Mouse (Mus musculus) spleen, postnatal 36 days (tissue): ENCODE measurements around the gene Cxcl5.
A peak's percentile ranks its signal among the peaks of the same experiment; 100 is the strongest.

Source experiments
- DNase-seq, 2 experiments: peaks; one replicate each; pipeline ENCODE4 v3.0.0; 2022; ENCODE audit warnings: low spot score in 2 of 2, mixed read lengths in 1 of 2

Gene Cxcl5

DNA sequence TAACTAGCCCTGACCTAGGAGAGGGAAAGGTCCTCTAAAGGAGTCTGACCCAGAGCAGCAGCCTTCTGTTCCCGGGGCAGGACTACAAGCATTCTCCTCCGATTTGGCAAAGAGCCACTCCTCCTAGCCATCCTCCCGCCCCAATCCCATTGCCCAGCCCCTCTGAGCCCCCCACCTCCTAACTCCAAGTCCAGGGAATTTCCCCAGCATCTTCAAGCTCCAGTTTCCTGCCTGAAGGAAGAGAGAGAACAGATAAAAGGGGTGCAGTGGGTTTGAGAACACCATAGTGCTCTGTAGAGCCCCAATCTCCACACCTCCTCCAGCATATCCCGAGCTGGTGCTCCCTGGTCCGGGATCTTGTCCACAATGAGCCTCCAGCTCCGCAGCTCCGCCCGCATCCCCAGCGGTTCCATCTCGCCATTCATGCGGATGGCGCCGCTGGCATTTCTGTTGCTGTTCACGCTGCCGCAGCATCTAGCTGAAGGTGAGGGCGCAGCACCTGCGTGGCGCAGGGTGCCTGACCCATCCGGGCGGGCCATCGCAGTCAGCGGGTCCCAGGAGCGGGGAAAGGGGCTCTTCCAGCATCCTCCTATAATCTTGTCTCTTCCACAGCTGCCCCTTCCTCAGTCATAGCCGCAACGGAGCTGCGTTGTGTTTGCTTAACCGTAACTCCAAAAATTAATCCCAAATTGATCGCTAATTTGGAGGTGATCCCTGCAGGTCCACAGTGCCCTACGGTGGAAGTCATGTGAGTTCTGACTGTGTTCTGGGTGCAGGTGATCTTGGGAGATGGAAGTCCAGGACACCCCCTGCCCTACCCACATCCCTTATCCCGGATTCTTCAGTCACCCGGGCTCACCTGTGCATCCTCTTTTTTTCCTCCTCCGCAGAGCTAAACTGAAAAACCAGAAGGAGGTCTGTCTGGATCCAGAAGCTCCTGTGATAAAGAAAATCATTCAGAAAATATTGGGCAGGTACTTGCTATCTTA lies at the start of gene Cxcl5:
Gene Cxcl5 (plus strand): TSS at position 284 of the 989 bp plus-strand sequence.
- DNase-seq = no peak

GRCm38 (mm10) chr5:90711409-90711808 lies 47.8 kb upstream of the Cxcl5 start:
- DNase-seq = no peak

DNA sequence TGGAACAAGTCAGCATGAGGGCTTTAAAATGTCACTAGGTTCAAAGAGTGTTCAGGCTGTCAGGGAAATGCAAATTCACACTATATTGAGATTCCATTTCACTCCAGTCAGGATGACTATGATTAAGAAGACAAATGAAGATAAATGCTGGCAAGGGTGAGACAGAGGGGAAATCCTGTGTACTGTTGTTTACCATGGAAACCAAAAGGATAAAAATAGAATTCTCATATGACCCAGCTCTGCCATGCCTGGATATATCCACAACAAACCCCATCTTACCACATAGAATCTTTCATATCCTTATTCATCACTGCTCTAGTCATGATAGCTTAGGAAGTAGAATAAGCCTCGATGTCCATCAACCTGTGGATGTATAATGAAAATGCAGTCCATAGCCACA lies 41.2 kb upstream of the Cxcl5 start:
- no peak for DNase-seq

GRCm38 (mm10) chr5:90722656-90723055 lies 36.5 kb upstream of the Cxcl5 start:
- no peak for DNase-seq

GRCm38 (mm10) chr5:90728254-90728653 lies 30.9 kb upstream of the Cxcl5 start:
- DNase-seq = no peak

DNA sequence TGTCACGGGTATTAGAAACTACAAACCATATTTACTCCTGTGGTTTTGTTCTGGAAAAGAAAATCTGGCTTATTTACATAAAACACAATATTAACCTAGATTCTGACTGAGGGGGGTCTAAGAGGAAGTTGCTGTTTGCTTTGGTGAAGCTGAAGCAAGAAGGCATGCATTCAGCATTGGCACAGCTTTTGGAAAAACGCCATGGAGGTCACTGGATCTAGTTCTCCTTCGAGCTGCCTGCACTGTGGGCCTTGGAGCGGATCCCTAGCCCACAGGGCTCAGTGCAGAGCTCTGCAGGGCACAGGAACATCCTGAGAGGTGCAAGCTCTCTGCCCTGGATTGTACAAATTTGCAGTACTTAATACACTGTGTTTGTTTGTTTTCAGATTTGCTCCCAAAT lies 27.7 kb upstream of the Cxcl5 start:
- no peak for DNase-seq

- peak; percentile 47 to 59 for DNase-seq
Measured at GRCm38 (mm10) chr5:90742029-90742428, 17.1 kb upstream of the Cxcl5 start.

- no peak for DNase-seq
Measured at GRCm38 (mm10) chr5:90753934-90754333, 5.2 kb upstream of the Cxcl5 start.

DNA sequence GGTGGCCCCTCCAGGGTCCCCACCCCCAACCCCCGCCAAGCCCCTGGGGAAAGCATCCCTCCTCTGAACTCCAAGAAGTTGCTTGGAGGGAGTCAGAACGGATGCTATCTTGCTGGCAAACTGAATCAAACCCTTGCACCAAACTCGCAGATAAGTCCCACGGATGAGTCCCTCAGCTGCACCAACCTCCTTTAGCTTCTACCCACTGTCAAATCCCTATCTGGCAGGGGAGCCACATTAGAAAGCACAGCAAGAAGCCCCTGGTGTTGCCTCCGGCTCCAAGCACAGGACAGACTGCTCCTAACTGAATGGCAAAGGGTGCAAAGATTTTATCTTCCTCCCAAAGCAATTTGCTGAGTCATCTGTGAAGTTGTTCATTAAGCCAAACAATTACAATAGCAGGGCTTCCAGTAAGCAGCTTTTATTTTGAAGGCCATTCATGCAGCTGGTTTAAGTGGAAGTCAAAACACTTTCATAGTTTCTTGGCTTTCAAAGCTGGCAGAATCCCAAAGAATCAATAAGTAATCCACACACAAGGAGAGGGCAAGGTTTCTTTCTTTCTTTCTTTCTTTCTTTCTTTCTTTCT lies 1.0 kb upstream of the Cxcl5 start:
- DNase-seq = no peak

- DNase-seq = no peak
Measured at GRCm38 (mm10) chr5:90760303-90760702, 1.1 kb downstream of the Cxcl5 start.

DNA sequence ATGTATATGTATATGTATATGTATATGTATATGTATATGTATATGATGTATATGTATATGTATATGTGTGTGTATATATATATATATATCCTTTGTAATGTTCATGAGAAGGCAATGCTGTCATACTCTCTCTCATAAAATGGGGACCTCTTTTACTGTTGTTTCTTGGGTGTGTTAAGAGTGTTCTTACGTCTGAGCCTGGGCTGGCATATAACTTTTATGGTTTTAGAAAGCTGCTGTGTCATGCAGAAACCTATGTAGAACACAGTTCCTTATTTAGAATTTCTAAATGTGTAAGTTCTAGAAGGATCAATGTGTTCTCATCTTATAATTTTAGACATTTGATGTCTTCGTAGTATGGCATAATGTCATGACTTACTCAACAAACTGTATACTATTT lies 1.7 kb downstream of the Cxcl5 start:
- no peak for DNase-seq

DNA sequence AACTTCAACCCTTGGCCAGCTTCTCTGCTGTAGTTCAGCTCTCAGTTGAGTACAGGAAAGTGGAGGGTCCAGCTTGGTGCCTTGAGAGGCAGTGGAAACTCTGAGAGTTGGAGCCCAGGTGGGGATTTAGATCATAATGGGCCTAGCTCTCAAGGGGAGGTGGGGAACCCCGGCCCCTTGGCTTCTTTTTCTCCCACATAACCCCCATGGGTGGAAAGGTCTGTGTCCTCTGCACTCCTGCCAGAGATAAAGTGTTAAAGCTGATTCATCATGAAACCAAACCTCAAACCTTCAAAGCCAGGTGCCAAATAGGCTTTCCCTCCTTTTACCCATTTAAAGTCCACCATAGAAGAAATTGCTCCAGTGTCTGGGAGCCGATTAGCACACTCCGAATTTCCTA lies 2.7 kb downstream of the Cxcl5 start:
- no peak for DNase-seq

DNA sequence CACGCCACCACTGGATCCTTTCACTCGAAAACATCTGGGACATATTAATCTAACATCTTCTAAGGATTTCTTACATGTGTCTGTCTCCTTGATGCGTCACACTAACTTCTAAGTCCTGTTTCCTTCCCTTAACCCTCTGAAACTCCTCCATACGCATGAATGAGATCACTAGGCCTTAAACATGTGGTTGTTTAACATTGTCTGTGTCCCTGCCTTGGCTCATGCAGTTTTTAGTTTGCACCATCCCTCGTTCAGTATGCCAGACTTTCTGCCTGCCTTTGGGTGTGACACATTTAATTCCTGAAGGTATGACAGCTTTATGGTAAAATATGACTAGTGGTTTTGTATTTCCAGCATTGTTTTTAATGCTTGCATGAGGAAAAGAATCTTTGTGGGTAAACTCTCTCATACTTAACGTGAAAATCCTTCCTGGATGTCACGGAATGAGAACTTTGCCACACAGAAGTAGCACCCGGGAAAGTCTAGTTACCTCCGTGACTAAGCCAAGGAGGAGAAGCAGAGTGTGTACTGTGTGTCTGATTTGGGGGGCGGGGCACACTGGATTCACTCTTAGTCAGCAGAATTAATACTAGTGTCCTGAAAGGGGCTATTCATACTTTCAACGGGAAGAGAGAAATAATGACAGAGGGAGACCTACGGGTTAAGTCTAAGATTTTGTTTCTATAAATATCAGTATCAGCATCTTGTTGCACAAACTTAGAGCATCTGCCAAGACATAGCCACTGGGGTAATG lies 4.9 kb downstream of the Cxcl5 start:
- no peak for DNase-seq

- no peak for DNase-seq
Measured at GRCm38 (mm10) chr5:90765821-90766606, 6.9 kb downstream of the Cxcl5 start.

GRCm38 (mm10) chr5:90768218-90768617 lies 9.1 kb downstream of the Cxcl5 start, which contains the start of gene Ppbp:
Ppbp (plus strand) TSS chr5:90768518.
- DNase-seq = no peak

DNA sequence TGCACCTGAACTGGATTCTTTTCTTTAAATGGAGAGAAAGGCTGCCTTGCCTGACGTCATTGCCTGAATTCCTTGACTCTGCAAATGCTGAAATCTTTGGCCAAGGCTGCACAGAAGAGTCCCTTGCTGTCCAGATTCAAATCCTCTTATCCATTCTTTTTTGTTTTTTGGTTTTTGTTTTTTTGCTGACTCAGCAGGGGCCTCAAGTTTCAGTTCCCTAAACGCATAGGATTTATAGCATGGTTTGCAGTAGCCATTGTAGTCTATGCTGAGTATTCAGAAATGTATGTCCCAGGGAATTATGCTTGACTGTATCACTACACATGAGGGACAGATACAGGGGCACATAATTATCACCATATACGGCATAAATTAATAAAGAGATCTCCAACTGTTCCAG lies 12.2 kb downstream of the Cxcl5 start:
- no peak for DNase-seq

- DNase-seq = no peak
Measured at GRCm38 (mm10) chr5:90771880-90772653, 12.9 kb downstream of the Cxcl5 start, which contains the start of gene Pf4. Pf4 (plus strand) TSS chr5:90772435.

- DNase-seq = no peak
Measured at GRCm38 (mm10) chr5:90775562-90775961, 16.4 kb downstream of the Cxcl5 start.

DNA sequence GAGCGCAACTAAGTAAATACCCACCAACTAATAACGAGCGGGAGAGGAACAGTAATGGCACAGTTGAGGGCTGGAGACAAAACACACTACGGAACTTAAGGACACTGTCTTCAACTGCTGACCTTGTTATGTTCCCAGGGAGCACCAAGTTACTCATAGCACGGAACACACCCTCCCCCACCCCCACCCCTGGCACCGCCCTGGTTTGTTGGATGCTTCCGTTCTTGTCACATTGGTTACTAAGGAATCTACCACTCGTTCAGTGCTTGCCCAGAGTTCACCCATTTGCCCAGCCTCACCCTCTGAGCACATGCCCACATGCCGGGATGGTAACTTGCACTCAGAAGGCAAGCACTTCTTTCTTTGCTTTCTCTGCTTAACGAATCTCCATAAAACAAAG lies 18.5 kb downstream of the Cxcl5 start:
- no peak for DNase-seq

- DNase-seq = no peak
Measured at GRCm38 (mm10) chr5:90778856-90779255, 19.7 kb downstream of the Cxcl5 start.

- no peak for DNase-seq
Measured at GRCm38 (mm10) chr5:90783697-90784096, 24.5 kb downstream of the Cxcl5 start.
